Mouse (Mus musculus) c-Kit-positive CD71-positive TER-119-negative erythroid progenitor cells, embryonic 14.5 days (primary cell): Measurements from ENCODE around the gene Plpp3.

ENCODE experiments used
- DNase-seq: peaks from one replicate; pipeline ENCODE4 v3.0.0-alpha.2; 2013; ENCODE audit warnings: low read depth

The Plpp3 gene

DNA sequence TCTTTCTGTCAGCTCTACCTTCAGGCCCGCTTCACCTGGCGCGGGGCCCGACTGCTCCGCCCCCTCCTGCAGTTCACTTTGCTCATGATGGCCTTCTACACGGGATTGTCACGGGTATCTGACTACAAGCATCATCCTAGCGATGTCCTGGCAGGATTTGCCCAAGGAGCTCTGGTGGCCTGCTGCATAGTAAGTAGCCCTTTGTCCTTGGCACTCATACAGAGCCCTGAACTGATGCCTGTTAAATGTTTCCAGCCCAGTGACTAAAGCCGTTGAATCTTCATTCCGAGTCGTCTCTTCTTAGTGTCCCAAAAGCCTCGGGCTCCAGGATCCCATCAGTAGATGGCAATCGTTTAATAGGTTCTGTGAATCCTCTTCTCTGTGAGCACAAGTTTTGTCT, 62.2 kb downstream of the Plpp3 start:
- DNase-seq = no peak

DNA sequence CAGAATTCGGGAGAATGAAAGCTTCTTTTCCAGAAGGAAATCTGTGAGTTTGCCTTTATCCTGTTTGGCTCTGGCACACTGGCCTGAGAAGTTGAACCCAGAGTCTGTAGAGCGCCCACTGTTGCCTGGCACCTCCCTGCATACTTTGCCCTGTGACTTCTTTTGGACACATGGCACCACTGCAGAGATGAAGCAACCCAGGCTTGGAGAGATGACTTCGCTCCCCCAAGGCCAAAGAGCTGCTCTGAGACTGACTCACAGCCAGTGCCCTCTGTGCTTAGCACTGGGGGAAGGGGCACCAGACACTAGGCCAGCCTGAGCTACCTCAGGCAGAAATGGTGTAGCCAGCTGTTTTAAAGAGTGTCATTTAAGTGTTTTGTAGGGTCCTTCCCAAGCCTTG, 63.7 kb downstream of the Plpp3 start:
- no peak for DNase-seq

- no peak for DNase-seq
Observed at GRCm38 (mm10) chr4:105221256-105221840, 64.2 kb downstream of the Plpp3 start.

DNA sequence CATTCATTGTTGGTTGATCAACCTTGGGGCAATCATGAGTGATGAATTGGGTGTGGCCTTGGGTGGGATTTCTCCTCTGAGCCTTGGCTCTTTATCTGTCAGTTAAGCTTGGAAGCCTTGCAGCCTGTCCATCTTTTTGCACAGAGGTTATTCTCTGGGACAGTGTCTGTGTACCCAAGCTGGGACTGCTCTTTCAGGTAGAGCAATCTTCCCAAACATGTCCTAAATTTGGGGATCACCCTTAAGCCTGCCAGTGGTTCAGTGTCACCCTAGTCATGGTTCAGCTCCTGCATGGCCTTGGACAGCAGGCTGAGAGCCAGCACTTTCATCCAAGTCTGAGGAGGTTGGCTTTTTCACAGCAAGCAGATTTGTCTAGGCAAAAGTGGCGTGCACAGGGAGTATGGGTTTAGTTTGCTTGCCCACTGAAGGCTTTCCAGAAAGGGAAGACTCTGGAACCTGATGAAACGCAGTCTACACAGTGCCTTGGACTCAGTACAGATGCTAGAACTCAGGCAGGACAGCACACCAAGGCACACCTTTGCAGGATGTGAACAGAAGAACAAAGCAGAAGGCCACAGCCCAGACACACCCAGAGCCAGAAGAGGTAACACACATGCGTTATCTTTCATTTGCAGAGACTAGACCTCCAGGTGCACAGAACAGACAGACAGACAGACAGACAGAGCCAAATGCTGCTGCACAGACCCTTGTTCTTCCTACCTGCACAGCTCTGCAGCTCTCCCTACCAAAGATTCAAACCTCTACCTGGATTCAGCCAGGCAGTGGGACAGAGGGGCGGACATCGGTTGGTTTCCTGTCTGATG, 66.2 kb downstream of the Plpp3 start:
- DNase-seq = no peak

- no peak for DNase-seq
Observed at GRCm38 (mm10) chr4:105223925-105224300, 66.8 kb downstream of the Plpp3 start.

DNA sequence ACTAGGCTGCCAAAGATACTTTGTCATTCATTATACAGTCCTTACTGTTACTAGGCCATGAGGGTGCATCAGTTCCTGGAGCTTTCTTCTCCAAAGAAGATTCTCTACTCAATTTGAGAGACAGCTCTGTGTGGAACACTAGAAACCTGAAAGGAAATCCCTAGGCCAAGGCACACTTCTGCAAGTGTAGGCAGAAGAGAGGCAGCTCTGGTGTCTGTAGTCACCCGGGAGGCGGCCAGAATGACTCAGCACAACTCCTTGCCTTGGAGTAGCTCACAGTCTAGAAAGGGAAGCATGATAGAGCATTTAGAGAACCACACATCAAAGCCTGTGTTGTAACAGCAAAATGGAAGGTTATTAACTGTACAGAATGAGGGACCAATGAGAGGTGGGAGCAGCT, 68.4 kb downstream of the Plpp3 start:
- peak; percentile 6 for DNase-seq

DNA sequence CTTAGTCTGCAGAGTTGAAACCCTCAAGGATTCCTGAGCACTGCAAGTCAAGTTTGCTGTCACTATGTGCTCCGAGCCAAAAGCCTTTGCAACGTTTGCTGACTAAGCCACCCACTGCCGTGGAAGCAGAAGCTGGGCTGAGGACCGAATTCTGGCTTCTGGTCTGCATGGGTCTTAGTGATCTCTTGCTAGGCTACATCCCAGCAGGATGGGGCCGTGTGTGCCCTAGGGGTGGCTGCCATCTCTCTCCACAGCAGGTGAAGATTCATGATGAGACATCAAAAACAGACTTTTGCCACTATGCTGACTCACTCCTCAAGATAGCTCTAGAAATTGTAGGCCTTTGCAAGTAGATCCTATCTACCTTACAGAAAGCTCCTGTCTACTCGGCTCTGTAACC, 69.2 kb downstream of the Plpp3 start:
- DNase-seq = no peak

DNA sequence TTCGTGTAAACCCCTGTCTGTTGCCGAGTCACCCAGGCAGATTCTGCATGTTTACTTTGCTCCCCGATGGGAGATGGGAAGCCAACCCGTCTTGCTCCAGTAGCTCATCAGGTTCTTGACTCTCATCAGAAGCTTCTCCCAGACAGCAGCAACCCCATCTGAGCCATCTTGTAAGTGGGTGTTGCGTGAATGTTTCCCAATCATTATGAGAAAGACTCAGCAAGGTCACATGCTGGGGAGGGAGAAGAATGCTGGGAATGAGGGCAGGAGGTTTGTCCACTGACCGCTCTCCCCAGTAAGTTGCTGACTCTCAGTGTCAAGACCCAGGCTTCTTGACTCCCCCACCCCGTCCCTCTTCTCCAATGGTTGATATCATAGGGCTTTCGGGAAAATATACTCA, 73.0 kb downstream of the Plpp3 start:
- DNase-seq = no peak

GRCm38 (mm10) chr4:105240233-105240632, 83.1 kb downstream of the Plpp3 start:
- DNase-seq = no peak

- no peak for DNase-seq
Observed at GRCm38 (mm10) chr4:105244931-105245330, 87.8 kb downstream of the Plpp3 start.

GRCm38 (mm10) chr4:105245479-105245944, 88.4 kb downstream of the Plpp3 start:
- no peak for DNase-seq

DNA sequence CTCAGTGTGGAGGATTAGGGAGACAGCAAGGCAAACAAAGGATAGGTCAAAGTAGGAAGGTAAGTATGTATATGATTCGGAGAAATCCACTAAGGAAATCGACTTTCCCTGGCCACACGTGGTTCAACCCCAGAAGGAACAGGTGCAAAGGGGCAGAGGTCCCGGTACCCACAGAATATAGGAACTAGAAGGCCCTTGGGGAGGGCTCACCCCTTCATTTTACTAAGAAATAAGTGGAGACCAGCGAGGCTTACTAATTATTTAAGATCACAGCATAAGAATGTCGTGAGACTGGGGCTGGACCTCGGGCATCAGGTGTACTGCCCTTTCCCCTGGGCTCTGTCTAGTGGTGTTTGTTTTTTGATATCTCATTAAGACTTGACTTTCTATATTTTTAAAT, 89.2 kb downstream of the Plpp3 start:
- no peak for DNase-seq

- no peak for DNase-seq
Observed at GRCm38 (mm10) chr4:105248161-105248560, 91.0 kb downstream of the Plpp3 start.

- no peak for DNase-seq
Observed at GRCm38 (mm10) chr4:105249283-105249682, 92.1 kb downstream of the Plpp3 start.

GRCm38 (mm10) chr4:105250946-105251345, 93.8 kb downstream of the Plpp3 start:
- no peak for DNase-seq

DNA sequence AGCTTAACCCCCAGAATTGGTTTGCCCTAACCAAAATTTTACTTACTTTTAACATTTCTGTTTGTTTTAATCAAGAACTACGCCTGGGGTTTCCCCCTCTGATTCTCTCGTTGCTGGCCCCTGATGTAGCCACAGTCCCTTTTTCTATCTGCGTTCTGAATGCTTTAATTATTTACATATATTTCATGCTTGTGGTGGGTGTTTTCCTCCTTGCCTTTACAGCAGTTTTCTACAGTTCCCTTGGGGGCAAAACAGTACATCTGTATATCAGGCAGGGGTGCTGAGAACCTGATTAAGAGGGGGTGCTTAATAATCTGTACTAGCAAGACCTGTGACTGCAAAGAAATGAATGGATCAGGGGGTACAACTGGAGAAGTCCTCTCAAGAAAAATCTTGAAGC, 94.9 kb downstream of the Plpp3 start:
- no peak for DNase-seq

DNA sequence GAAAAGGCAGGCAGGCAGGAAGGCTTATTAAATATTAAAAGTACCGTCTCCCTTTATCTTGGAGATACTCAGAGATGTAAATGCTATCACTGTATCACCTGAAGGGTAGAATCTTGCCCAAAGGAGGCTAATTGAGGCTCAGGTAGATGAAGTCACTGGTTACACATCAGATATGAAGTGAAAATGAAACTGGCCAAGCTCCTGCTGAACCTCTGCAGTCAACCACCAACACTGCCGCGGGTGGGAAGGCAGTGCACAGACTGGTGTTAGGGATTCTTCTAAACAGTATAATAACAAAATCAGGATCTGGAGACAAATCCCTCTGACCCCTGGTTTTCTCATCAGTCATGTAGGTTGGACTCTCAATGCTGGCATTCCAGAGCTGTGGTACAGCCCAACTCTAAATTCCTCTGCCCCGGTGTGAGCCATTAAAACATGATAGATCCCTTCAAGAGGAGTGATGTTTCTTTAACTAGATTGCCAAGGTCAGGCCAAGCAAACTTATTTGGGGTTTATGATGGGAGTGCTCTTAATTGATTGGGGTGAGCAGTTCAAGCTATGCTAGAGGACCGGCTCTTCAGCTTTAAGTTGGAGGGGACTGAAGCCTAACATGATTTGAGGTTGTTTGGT, 95.5 kb downstream of the Plpp3 start:
- no peak for DNase-seq

GRCm38 (mm10) chr4:105253453-105254341, 96.5 kb downstream of the Plpp3 start:
- DNase-seq = no peak

- DNase-seq = no peak
Observed at GRCm38 (mm10) chr4:105254365-105254764, 97.2 kb downstream of the Plpp3 start.

DNA sequence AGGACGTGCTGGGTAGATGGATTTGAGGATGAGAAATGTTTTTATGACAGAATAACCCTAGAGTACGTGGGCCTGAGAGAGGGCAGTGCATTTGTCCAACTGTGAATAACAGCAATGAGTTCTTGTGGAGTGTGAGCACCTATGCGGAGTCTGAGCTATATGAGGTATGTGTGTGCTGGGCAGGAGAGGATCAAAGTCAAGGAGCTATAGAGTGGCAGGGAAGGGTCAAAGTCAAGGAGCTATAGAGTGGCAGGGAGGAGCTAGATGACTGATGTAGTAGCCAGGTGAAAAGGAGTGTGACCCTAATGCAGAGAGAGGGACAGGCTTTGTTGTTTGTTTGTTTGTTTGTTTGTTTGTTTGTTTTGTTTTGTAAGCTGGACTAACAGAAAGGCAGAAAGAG, 98.0 kb downstream of the Plpp3 start:
- DNase-seq = no peak

DNA sequence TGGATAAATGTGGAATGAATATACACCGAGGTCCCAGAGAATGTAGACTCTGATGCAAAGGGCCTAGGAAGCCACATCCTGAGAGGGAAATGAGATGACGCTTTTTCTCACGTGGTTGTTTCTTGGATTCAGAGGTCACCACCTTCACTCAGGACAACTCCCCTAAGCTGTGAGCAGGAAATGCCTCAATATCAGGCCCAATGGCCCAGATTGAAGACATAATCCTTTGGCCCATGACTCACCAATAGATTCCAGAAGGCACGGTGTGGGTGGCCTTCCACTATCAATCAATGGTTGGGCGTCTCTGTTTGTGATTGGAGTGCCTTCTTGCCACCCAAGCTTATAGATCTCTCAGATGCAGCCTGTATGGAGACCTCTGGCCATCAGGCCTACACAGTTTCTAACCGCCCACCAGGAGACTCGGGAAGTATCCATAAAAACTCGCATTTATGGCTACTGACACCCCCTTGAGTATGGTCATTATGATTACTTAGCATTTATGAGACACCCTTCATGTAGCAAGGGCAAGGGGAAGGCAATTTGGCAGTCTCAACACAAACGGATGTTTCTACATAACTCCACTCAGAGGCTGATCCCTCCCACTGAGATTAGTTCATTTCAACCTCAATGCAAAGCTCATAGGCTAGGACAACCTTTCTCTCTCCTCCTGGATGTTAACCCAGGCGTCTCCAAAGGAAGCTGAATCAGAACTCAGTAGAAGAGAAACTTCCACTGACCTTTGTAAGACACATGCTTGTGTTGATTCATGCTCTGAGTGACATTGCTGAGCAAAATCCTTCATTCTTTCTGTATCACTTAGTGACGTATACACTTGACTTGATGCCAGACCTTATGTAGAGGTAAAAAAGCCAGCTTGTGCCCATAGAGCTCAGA, 100.8 kb downstream of the Plpp3 start:
- no peak for DNase-seq
